In genomic region chr14:55014991-55015766, GRCm38 (mm10) we compare ENCODE assay signal across 8 mouse cellular contexts. TPM values are rescaled to one million over a fixed set of nuclear protein-coding genes. Genes with fewer than 3 reads are reported as not detected.
DNase-seq lines count a peak whose midpoint lies in the region; ATAC-seq and TF ChIP-seq lines count a peak whose summit lies in the region.

Ngdn (plus strand) TSS chr14:55015454.

- H3K4me2 ChIP-seq in forebrain, embryonic 15.5 days (replicated peaks): peak within 1 kb of the TSS; percentile 88

- H3K4me1 ChIP-seq in ES-E14 (ENCODE audit: control insufficient read depth in 2 of 2, insufficient read depth in 2 of 2, low read length in 2 of 2, poor library complexity in 1 of 2): no peaks in the 10 kb centered on the region
- H3K4me1 ChIP-seq in forebrain, embryonic 15.5 days: peaks cover 19% of the 10 kb centered on the region
- no peaks in the 10 kb centered on the region; the same call in 1 of the 2 replicates for H3K4me1 ChIP-seq in lung, adult 2 months (ENCODE audit: control insufficient read depth, insufficient read depth, low read length)

- in situ Hi-C loops in ES-E14 (cut with MboI; ENCODE audit: low sequenced_read_pairs in 2 of 2, unreplicated experiment in 2 of 2): loop anchor here in 1 of 2 experiments (10.0 kb wide), 2 partner anchors 110 to 170 kb away; no protein-coding TSS in a partner anchor

- peak within 1 kb of the TSS; percentile 96 for H3K9ac ChIP-seq in ES-E14 (ENCODE audit: insufficient read depth, low read depth, low read length, poor library complexity, severe bottlenecking)
- H3K9ac ChIP-seq in forebrain, embryonic 15.5 days (replicated peaks): peak within 1 kb of the TSS; percentile 74

- no peaks in the 10 kb centered on the region for H3K9me3 ChIP-seq in ES-E14 (ENCODE audit: control insufficient read depth, insufficient read depth, low read depth, low read length)
- no peaks in the 10 kb centered on the region for H3K9me3 ChIP-seq in forebrain, embryonic 15.5 days

- peak; percentile 74 for TF ChIP-seq CTCF in lung, adult 2 months (IDR thresholded peaks at IDR 0.05; ENCODE audit: insufficient read depth, low read length)

- H3K4me3 ChIP-seq in ES-E14 (ENCODE audit: insufficient read depth in 1 of 2, low read depth in 1 of 2, low read length in 2 of 2, poor library complexity in 1 of 2, severe bottlenecking in 1 of 2): peak within 1 kb of the TSS; percentile 88 to 95
- H3K4me3 ChIP-seq in forebrain, embryonic 15.5 days: peak within 1 kb of the TSS; percentile 82
- H3K4me3 ChIP-seq in lung, adult 2 months (replicated peaks; ENCODE audit: extremely low read depth, low read depth, low read length): peak within 1 kb of the TSS; percentile 98

- WGBS in forebrain, embryonic 15.5 days: under 1% methylated on average over 36 of the region's 36 CpGs
- under 1% methylated on average over 36 of the region's 36 CpGs for WGBS in lung, adult 2 months

- peak; percentile 98 for ATAC-seq in forebrain, embryonic 15.5 days (replicated peaks)
- peak; percentile 96 for ATAC-seq in neutrophil, adult 5-6 weeks (ENCODE audit: extremely low read depth, insufficient number of reproducible peaks, low FRiP score, poor library complexity, severe bottlenecking)

- intact Hi-C loops in heart, postnatal 25 days (cut with DNase I): loop anchor here (2.0 to 5.0 kb wide), 3 partner anchors 74 to 168 kb away; no protein-coding TSS in a partner anchor

- H3K27ac ChIP-seq in ES-E14 (ENCODE audit: insufficient read depth, low read depth, low read length, poor library complexity, severe bottlenecking): peak within 1 kb of the TSS; percentile 69
- H3K27ac ChIP-seq in forebrain, embryonic 15.5 days (replicated peaks): peak within 1 kb of the TSS; percentile 94

- no peaks in the 10 kb centered on the region for H3K27me3 ChIP-seq in forebrain, embryonic 15.5 days

- peak; percentile 100 for DNase-seq in ES-E14 (ENCODE audit: low read depth, low spot score)
- peak; percentile 98 for DNase-seq in cerebellum, adult 11-12 months
- peak; percentile 97 for DNase-seq in heart, postnatal 25 days (ENCODE audit: low spot score)
- peak; percentile 97 to 100 for DNase-seq in layer of hippocampus, adult 18-20 months (ENCODE audit: low spot score in 2 of 2)
- DNase-seq in lung, adult 2 months: peak; percentile 98
- peak; percentile 93 to 96 for DNase-seq in thymus, adult 18-20 months

- TF ChIP-seq POLR2A in lung, adult 2 months (IDR thresholded peaks at IDR 0.05; ENCODE audit: borderline replicate concordance, extremely low read depth, low read depth, low read length): peak; percentile 87

- peaks cover 7% of the 10 kb centered on the region for H3K36me3 ChIP-seq in ES-E14 (ENCODE audit: control insufficient read depth, insufficient read depth, low read length, poor library complexity, severe bottlenecking)
- H3K36me3 ChIP-seq in forebrain, embryonic 15.5 days: peaks cover 7% of the 10 kb centered on the region; the same call in 1 of the 2 replicates

TF ChIP-seq in ES-E14, 5 proteins besides CTCF, POLR2A, EP300 and RAD21:
- no peak for TF ChIP-seq ZNF384 (IDR thresholded peaks at IDR 0.05; ENCODE audit: low read depth, low read length)
- TF ChIP-seq ZC3H11A (IDR thresholded peaks at IDR 0.05; ENCODE audit: borderline replicate concordance, low read depth, low read length): peak; percentile 74; the same call in 1 of the 2 replicates
- no peak for TF ChIP-seq MAFK (IDR thresholded peaks at IDR 0.05; ENCODE audit: insufficient read depth, low read depth, low read length)
- TF ChIP-seq CHD2 (IDR thresholded peaks at IDR 0.05; ENCODE audit: low read depth, low read length): peak; percentile 99
- 0 out of 2 replicates have a peak, but pooled peaks have one; percentile 41 for TF ChIP-seq HCFC1 (IDR thresholded peaks at IDR 0.05; ENCODE audit: borderline replicate concordance, insufficient read depth, low read length)

RNA-seq across cellular contexts. Expression of gene Ngdn, which starts in this region (rescaled TPM):
- 53.5 and 90.9 TPM in 2 replicates for total RNA-seq in ES-E14 (2012; rRNA removed)
- 67.1 and 70.8 TPM in 2 replicates for polyA plus RNA-seq in forebrain, embryonic 15.5 days (2015; fragmentation: Nextera tagmentation; extraction: Ambion mirVana)
- total RNA-seq in heart, postnatal 25 days (2021): 10 to 100 TPM; 26.0 to 27.0 TPM
- total RNA-seq in layer of hippocampus, adult 18-20 months (2021): 10 to 100 TPM; 30.2 to 32.7 TPM
- 12.7 and 17.0 TPM in 2 replicates for polyA plus RNA-seq in lung, adult 2 months (2012; rRNA removed)
- total RNA-seq in neutrophil, adult 5-6 weeks (2017): 58.9 and 73.5 TPM in 2 replicates

Comparison
In these comparisons a context has a peak if more than half of its experiments do, and no peak if none do; other contexts are left out.
1. Peak in every context shown above with its lines: DNase-seq, ATAC-seq, H3K4me3 ChIP-seq and H3K27ac ChIP-seq.